Mouse (Mus musculus) small intestine, adult 2 months (tissue): ENCODE results near the gene Syne4. TPM values are rescaled to one million over a fixed set of nuclear protein-coding genes. Genes with fewer than 3 reads are reported as not detected.

Source experiments
- H3K27ac ChIP-seq: fragments of 200-500 bp; 2 replicates; pipeline ENCODE4 v1.5.1; 2012; ENCODE audit warnings: low read depth, low read length, control low read depth, inconsistent platforms; ENCODE audit not compliant: insufficient read depth
- H3K27me3 ChIP-seq: fragments of 200-500 bp; 2 replicates; pipeline ENCODE4 v1.6.1; 2012; ENCODE audit warnings: mild to moderate bottlenecking, moderate library complexity, low read length, inconsistent platforms; ENCODE audit not compliant: control insufficient read depth, insufficient read depth
- H3K36me3 ChIP-seq: fragments of 200-500 bp; 2 replicates; pipeline ENCODE4 v1.6.1; 2012; ENCODE audit warnings: mild to moderate bottlenecking, low read length, control low read depth, inconsistent platforms; ENCODE audit not compliant: control insufficient read depth, insufficient read depth
- H3K4me1 ChIP-seq: fragments of 200-500 bp; 2 replicates; pipeline ENCODE4 v1.6.1; 2012; ENCODE audit warnings: low read length, inconsistent platforms, mixed read lengths; ENCODE audit not compliant: control insufficient read depth, insufficient read depth, insufficient read length
- H3K4me3 ChIP-seq: fragments of 200-500 bp; 2 replicates; pipeline ENCODE4 v1.5.1; 2012; ENCODE audit warnings: low read depth, mild to moderate bottlenecking, control low read depth, inconsistent platforms, low read length, moderate library complexity
- CTCF ChIP-seq: fragments of 200-500 bp; IDR thresholded peaks from 2 replicates; pipeline ENCODE4 v1.5.1; 2012; ENCODE audit warnings: low read depth, mild to moderate bottlenecking, control low read depth, inconsistent platforms, low read length, moderate library complexity, mixed read lengths; ENCODE audit not compliant: insufficient replicate concordance, insufficient read length; ENCODE audit errors: extremely low read depth
- POLR2A ChIP-seq: fragments of 200-500 bp; IDR thresholded peaks from 2 replicates; pipeline ENCODE4 v1.6.1; 2012; ENCODE audit warnings: low read depth, mild to moderate bottlenecking, control low read depth, inconsistent platforms, low read length, moderate library complexity
- WGBS: fragments of 180-500 bp; shearing (Covaris S2); methylation state at CpG from one replicate; pipeline ENCODE4 v1.1.7; 2018; 5-methylcytosine and 5-hydroxymethylcytosine counted together
- polyA plus RNA-seq: library from polyadenylated mRNA; depleted of rRNA; stranded (reverse); fragments of >200 nt; gene quantifications from 2 replicates; pipeline ENCODE4 v1.2.3, GENCODE M21; 2012

The Syne4 gene
- polyA plus RNA-seq, 1 experiment: 13.5 TPM

DNA sequence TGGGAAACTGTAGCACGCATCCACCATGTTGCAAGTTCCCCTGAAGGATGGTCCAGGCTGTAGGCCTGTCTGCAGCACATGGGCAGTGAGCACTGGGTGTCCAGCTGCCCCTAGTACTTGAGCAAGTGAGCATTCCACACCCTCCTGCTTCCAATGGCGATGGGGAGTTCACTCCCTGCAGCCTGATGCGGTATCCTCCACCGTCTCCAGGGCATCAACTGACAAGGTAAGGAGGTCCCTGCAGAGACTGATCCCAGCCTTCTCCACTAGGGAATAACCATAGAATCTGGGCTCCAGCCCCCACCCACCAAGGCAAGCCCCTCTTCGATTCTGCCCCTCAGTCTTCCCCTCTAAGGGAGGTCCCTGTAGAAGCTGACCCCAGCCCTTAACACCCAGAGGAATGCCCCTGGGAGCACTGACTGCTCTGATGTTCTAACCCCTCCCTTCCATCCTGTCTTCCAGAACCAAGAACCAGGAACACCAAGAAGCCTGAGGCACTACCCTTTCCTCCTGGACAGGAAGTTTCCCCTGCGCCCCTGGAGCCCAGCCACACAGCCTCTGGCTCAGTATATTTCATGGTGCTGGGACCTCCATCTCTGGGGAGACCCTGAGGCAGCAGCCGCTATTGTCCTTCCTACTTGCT lies 25.4 kb upstream of the Syne4 start:
- peaks cover 8% of the 10 kb centered on the region; the same call in 1 of the 2 replicates for H3K27me3 ChIP-seq
- 72% methylated on average over 7 of the region's 7 CpGs for WGBS
- no peak for TF ChIP-seq CTCF
- TF ChIP-seq POLR2A: no peak
- no peaks in the 10 kb centered on the region for H3K36me3 ChIP-seq
- H3K4me1 ChIP-seq: no peaks in the 10 kb centered on the region
- no peak overlapping the region for H3K27ac ChIP-seq
- H3K4me3 ChIP-seq: no peak overlapping the region

DNA sequence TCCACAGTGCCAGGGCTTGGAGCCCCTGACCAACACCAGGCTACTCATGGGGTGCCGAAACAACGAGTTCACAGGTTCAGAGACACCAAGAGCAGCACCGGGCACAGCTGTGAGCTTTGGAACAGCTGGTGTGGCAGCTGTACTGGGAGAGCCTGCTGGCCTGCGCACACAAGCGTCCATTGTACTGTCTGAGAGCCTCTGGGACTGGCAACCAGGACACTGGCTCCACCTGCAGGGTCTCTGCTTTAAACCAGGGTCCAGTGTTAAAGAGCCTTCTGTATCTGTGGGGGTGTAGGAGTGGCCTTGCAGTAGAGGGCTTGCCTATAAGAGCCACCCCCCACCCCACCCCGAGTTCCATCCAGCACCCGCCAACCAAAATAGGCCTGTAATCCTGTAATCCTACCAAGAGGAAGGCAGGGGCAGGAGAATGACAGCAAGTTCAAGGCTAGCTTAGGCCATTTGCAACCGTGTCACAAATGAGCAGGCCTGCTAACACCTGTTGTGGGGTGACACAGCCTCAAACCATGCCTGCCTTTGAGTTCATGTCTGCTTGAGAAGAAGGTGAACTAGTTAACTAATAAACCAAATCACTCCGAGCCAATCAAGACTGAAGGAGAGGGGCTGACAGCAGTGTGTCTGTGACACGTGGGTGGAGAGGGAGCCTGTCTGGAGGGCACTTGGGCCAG lies 24.8 kb upstream of the Syne4 start:
- H3K27me3 ChIP-seq: peaks cover 8% of the 10 kb centered on the region; the same call in 1 of the 2 replicates
- 56% methylated on average over 10 of the region's 10 CpGs for WGBS
- no peak overlapping the region for H3K27ac ChIP-seq
- TF ChIP-seq POLR2A (no peak), CTCF (no peak)
- H3K4me3 ChIP-seq: no peak overlapping the region
- no peaks in the 10 kb centered on the region for H3K4me1 ChIP-seq
- H3K36me3 ChIP-seq: no peaks in the 10 kb centered on the region

DNA sequence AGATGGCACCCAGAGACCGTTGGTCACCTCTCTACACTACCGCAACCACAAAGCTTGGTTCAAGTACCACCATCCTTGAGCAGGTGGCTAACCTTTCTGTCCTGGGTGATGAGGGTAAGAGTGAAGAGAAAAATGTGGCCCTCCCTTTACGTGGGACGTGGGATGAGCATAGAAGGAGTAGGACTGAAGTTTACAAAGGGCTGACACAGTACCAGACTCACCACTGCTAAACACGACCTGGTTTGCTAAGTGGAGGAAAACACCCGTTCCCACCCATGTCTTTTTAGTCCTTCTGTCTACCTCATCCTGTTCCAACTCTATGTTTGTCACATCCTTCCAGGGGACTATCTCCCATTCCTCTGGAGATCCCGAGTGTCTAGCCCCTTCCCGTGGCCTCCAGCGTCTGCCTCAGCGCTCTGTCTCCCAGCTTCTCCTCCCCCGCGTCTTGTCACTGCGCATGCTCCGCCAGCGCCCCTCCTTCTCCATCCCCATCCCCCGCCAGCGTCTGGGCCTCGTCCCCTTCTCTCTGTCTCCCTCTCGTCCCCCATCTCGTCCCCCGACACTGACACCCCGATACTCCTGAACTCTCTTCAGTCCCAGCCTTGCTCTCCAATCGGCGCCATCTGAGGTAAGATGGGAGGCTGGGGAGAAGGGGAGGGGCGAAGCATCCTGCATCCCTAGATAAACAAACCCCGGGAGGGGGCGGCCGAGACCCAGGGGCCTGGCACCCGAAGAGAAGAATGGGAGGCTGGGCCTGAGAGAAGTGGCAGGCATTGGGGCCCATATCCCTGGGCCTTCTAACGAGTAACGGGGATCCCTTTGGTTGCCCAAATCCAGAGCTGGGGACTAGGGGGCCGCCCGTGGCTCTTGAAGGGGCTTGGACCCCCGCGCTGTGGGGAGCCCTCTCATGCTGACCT lies 23.1 kb upstream of the Syne4 start, which contains the start of gene Clip3:
TSS of gene Clip3 (plus strand) at position 514 of the 917 bp plus-strand sequence.
- peaks cover 8% of the 10 kb centered on the region; the same call in 1 of the 2 replicates for H3K27me3 ChIP-seq
- 13% methylated on average over 35 of the region's 35 CpGs for WGBS
- no peaks in the 10 kb centered on the region for H3K4me1 ChIP-seq
- TF ChIP-seq CTCF (no peak), POLR2A (no peak)
- H3K36me3 ChIP-seq: no peaks in the 10 kb centered on the region
- H3K27ac ChIP-seq: no peak within 1 kb of the TSS
- H3K4me3 ChIP-seq: peak within 1 kb of the TSS; percentile 65

DNA sequence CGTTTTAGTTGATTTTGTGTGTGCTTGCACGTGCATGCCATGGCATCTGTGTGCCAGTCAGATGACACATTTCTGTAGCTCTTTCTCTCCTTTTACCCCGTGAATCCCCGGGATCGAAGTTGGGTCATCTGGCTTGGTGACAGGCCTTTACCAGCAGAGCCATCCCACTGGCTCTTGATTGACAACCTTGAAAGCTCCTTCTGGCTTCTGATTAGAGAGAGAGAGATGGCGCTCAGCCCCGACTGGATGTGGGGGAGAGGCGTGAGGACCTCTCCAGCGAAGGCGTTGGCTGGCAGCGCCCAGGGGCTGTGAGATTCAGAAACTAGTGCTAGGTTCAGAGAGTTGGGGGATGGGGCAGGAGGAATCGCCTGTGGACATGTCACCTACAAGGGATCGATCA lies 20.8 kb upstream of the Syne4 start:
- no peaks in the 10 kb centered on the region for H3K4me1 ChIP-seq
- TF ChIP-seq POLR2A: no peak
- no peak for TF ChIP-seq CTCF
- no peaks in the 10 kb centered on the region for H3K36me3 ChIP-seq
- peaks cover 8% of the 10 kb centered on the region; the same call in 1 of the 2 replicates for H3K27me3 ChIP-seq
- WGBS: 81% methylated on average over 13 of the region's 13 CpGs
- H3K4me3 ChIP-seq: no peak overlapping the region
- H3K27ac ChIP-seq: no peak overlapping the region

DNA sequence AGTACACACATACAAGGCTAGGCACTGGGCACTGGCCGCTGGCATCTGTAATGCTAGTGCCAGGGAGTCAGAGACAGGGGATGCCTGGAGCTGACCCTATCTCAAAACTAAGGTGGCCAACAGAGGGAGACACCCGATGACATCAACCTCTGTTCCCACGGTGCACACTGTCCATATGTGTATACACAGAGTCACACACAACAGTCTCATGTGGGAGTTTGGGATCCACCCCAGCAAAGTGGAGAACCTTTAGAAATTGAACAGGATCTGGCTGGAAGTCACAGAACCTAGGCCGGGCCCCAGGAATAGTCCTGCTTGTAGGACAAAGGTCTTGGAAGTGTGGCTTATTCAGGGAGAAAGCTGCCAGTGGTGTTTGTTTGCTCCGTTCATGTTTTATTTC lies 20.3 kb upstream of the Syne4 start:
- H3K27ac ChIP-seq: no peak overlapping the region
- H3K27me3 ChIP-seq: peaks cover 6% of the 10 kb centered on the region; the same call in 1 of the 2 replicates
- WGBS: 68% methylated on average over 5 of the region's 5 CpGs
- no peaks in the 10 kb centered on the region for H3K36me3 ChIP-seq
- H3K4me1 ChIP-seq: no peaks in the 10 kb centered on the region
- H3K4me3 ChIP-seq: no peak overlapping the region
- TF ChIP-seq CTCF: no peak
- TF ChIP-seq POLR2A: no peak

DNA sequence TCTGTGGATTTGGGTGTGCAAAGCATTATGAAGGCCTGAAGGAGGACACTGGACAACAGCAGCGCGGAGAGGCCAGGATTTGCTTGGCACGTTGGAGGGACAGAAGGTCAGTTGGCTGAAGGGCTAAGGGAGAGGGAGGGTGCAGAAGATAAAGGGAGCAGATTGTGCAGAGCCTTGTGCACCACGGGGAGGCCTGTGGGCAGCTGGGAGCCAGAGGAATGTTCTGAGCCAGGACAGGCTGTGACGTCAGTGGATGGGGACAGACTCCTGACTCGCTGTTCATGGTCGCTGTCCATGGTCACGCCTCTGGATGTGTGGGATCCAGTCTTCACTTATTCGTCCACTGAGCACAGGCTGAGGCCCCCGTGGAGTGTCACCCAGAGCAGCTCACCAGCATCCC lies 19.5 kb upstream of the Syne4 start:
- no peak overlapping the region for H3K4me3 ChIP-seq
- H3K36me3 ChIP-seq: no peaks in the 10 kb centered on the region
- H3K27ac ChIP-seq: no peak overlapping the region
- 36% methylated on average over 10 of the region's 10 CpGs for WGBS
- TF ChIP-seq CTCF (no peak), POLR2A (no peak)
- peaks cover 6% of the 10 kb centered on the region; the same call in 1 of the 2 replicates for H3K27me3 ChIP-seq
- H3K4me1 ChIP-seq: no peaks in the 10 kb centered on the region

DNA sequence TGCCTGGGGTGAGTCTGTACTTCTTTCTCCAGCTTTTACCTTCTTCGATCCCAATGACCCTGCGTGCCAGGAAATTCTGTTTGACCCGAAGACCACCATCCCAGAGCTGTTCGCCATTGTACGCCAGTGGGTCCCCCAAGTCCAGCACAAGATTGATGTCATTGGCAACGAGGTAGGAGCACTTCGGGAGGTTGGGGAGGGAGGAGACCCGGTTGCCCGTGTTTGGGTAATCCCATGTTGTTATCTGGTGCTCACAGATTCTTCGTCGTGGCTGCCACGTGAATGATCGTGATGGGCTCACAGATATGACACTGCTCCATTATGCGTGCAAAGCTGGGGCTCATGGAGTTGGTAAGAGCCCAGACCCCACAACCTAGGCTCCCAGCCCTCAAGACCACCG lies 17.8 kb upstream of the Syne4 start:
- H3K27ac ChIP-seq: no peak overlapping the region
- H3K36me3 ChIP-seq: no peaks in the 10 kb centered on the region
- peaks cover under 1% of the 10 kb centered on the region; the same call in 1 of the 2 replicates for H3K27me3 ChIP-seq
- H3K4me3 ChIP-seq: no peak overlapping the region
- TF ChIP-seq POLR2A (no peak), CTCF (no peak)
- no peaks in the 10 kb centered on the region for H3K4me1 ChIP-seq
- 87% methylated on average over 15 of the region's 15 CpGs for WGBS
